Mouse (Mus musculus): ENCODE results near the gene Espnl.

The Espnl gene

GRCm38 (mm10) chr1:91317656-91318055, 4.2 kb upstream of the Espnl start:
- DNase-seq (ENCODE audit: low read depth, low spot score) = no peak

DNA sequence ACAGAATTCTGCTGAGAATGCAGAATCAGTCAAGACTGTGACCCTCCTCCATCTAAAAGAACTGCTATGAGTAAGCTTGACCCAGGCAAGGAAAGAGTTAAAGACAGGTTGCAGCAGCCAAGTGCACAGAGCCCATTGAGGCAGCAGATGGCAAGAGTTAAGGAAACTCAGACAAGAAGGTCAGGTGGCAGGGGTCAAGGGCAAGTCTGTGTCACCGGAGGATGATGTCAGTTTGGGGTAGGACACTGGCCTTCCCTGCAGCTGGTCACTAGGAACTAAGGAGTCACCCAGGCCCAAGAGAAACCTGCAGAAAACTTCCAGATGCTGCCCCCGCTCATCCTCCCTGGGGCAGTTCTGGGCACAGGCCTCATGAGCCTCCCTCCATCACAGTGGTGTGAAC, 2.8 kb downstream of the Espnl start:
- no peak for DNase-seq (ENCODE audit: low read depth, low spot score)

- DNase-seq (ENCODE audit: low read depth, low spot score) = no peak
Observed at GRCm38 (mm10) chr1:91325488-91326042, 3.7 kb downstream of the Espnl start.

DNA sequence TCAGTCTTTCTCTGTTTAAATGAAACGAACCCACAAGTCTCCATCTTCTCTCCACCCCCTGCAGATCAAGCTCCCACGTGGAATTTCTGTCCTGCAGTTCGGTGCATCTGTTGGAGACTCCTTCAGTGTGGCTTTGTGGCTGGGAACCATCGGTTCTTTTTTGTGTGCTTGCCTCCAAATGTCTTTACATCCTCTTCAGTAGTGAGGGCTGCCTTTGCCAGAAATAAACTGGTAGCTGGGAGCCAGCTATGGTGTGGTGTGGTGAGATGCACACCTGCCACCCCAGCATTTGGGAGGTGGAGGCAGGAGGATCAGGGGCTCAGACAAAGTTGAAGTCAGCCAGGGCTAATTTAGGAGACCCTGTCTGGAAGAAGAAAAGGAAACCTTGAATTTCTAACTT, 10.2 kb downstream of the Espnl start:
- no peak for DNase-seq (ENCODE audit: low read depth, low spot score)

GRCm38 (mm10) chr1:91333582-91333981, 11.7 kb downstream of the Espnl start:
- no peak for DNase-seq (ENCODE audit: low read depth, low spot score)

GRCm38 (mm10) chr1:91337355-91337754, 15.5 kb downstream of the Espnl start:
- no peak for DNase-seq (ENCODE audit: low read depth, low spot score)

DNA sequence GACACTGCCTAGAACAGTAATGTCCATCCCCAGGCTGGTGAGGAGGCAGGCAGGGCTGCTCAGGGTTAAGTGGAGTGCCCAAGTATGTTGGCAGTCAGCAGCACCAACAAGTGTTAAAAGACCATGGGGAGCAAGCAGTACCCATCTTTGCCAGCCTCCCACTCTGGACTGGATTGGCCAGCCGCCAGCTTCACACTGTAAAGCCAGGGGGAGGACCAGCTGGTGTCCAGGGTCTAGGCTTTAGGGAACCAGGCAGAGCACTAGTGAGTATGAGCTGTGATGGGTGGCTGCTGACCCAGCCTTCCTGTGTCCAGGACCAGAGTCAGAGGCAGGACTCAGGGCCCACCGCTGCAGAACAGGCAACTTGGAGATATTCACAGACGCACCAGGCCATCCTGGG, 22.1 kb downstream of the Espnl start:
- DNase-seq (ENCODE audit: low read depth, low spot score) = no peak

GRCm38 (mm10) chr1:91344921-91345685, 23.2 kb downstream of the Espnl start:
- DNase-seq (ENCODE audit: low read depth, low spot score) = peak; percentile 13

DNA sequence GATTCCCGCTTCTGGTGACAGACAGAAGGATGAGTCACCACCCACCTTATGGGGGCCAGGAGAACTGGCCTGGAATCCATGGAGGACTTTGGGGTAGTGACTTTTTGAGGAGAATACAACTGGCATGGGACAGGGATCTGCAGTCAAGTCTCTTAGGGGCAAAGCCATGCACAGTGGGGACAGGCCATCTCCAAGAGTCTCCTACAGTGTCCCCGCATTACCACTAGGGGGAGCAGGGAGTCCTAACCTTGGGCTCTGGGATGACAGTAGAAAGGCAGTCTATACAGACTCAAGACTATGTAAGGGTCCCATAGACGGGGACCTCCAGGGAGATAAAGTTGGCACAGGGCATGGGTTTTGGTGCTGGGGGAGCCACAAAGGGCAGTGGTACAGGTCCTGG, 25.0 kb downstream of the Espnl start:
- peak; percentile 66 for DNase-seq (ENCODE audit: low read depth, low spot score)

GRCm38 (mm10) chr1:91350841-91351240, 29.0 kb downstream of the Espnl start, which contains the start of gene Klhl30:
TSS of gene Klhl30 (plus strand) at chr1:91351016.
- DNase-seq (ENCODE audit: low read depth, low spot score) = no peak

DNA sequence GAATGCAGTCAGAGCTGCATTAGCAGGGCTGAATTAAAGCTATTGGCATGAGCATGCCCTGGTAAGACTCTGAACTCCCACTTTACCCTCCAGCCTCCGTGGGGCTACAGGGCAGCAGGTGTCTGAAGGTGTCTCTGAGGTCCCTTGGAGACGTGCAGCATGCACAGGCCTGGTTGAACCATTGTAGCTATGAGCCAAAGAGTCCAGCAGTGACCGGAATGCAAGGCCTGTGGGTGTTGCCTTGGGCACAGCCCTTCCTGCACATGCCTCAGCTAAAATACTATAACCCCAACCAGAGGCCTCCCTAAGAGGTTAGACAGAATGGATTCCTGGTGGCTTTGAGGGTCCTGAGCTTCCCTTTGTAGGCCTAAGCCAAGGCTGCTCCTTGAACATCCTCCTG, 29.4 kb downstream of the Espnl start:
- DNase-seq (ENCODE audit: low read depth, low spot score) = no peak

DNA sequence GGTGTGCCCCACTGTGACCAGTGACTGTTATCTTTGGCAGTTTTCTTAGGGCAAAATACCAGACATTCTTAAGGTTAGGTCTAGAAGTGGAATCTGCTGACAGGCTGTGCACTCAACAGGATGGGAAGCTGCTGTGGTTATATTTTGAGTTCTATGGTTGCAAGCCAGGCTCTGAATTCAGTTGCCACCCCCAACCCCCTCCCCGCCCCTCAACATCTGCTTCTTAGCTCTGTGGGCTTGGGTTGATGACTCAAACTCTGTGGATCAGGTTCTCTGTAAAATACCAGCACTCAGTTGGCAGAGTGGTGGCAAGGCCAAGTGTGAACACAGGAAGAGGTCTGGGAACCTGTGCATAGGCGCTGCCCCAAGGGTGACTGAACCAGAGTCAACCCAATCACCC, 30.4 kb downstream of the Espnl start:
- no peak for DNase-seq (ENCODE audit: low read depth, low spot score)

- no peak for DNase-seq (ENCODE audit: low read depth, low spot score)
Observed at GRCm38 (mm10) chr1:91356105-91356504, 34.2 kb downstream of the Espnl start.

GRCm38 (mm10) chr1:91362113-91362512, 40.2 kb downstream of the Espnl start:
- no peak for DNase-seq (ENCODE audit: low read depth, low spot score)

GRCm38 (mm10) chr1:91364822-91365644, 43.2 kb downstream of the Espnl start:
- no peak for DNase-seq (ENCODE audit: low read depth, low spot score)

DNA sequence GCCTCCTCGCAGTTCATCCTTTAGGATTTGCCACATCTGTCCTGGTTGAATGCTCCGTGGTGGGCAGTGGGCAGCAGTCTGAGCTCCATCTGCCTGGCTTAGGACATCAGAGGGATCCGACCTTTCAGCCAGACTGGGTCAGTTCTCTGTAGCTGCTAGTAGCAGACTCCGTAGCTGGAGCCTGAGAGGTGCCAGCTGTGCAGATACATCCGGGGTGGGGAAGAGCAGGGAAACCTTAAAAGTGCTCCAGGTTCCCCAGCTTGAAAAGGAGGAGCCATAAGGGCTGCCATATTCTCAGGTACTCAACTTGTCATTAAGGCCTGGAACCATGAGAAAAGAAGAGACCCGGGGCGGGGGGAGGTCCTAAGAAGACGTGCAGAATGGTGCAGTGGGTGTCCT, 43.9 kb downstream of the Espnl start:
- DNase-seq (ENCODE audit: low read depth, low spot score) = no peak

GRCm38 (mm10) chr1:91366215-91367108, 44.6 kb downstream of the Espnl start, which contains the start of gene Erfe:
TSS of gene Erfe (plus strand) at chr1:91366430.
- peak; percentile 43 for DNase-seq (ENCODE audit: low read depth, low spot score)

DNA sequence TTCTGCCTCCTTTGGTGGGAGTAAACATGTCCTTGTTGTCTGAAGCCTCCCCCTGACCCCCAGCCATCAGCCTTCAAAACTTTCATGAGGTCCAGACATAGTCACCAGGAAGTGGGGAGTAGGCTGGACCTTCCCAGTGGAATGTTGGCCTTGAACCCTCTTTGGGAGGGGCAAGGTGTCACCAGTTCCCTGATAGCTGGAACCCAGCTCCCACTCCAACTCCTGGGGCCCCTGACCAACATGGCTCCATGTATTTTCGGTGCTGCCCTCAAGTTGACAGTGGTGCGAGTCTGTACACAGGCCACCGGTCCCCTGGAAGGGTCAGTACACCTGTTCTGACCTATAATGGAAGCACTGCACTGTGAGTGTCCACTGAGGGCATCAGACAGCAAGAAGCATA, 45.4 kb downstream of the Espnl start:
- DNase-seq (ENCODE audit: low read depth, low spot score) = no peak

DNA sequence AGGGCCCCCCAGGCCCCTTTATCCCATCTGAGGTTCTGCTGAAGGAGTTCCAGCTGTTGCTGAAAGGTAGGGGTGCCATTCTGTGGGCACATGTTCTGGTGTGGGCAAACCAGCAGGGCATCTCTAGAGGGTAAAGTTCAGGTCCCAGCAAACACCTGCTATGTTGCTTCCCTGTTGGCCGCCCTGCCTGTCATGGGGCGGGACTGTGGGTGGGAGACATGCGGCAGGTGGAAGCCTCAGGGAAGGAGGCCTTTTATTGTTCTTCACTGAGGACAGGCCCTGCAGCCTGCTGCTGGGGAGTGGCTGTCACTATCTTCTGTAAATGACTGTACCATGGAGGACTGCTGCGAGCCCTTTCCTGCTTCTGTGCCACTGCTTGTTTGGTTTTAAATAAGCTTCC, 47.5 kb downstream of the Espnl start:
- DNase-seq (ENCODE audit: low read depth, low spot score) = no peak

- no peak for DNase-seq (ENCODE audit: low read depth, low spot score)
Observed at GRCm38 (mm10) chr1:91370055-91370454, 48.2 kb downstream of the Espnl start.

- DNase-seq (ENCODE audit: low read depth, low spot score) = no peak
Observed at GRCm38 (mm10) chr1:91373414-91373835, 51.5 kb downstream of the Espnl start.
